Mouse (Mus musculus) MEL (cell line): ENCODE data around the gene Boc. TPM values are rescaled to one million over a fixed set of nuclear protein-coding genes. Genes with fewer than 3 reads are reported as not detected.

Experiments
- DNase-seq: peaks from one replicate; pipeline ENCODE4 v3.0.0; 2011; ENCODE audit warnings: low read depth, low spot score
- H3K27ac ChIP-seq: 2 replicates; pipeline ENCODE4 v1.5.1; 2012; ENCODE audit warnings: low read depth, mild to moderate bottlenecking, control low read depth, low read length, moderate library complexity; ENCODE audit not compliant: control insufficient read depth
- H3K27me3 ChIP-seq, 2 experiments: fragments of 150-350 bp in 1 of 2; sonication (generic) in 1 of 2; 2 replicates each; pipeline ENCODE4 v1.6.1; 2012; ENCODE audit warnings: low read length in 2 of 2, mild to moderate bottlenecking in 2 of 2, improper control_type of control experiment in 1 of 2, moderate library complexity in 1 of 2; ENCODE audit not compliant: insufficient read depth in 2 of 2, control insufficient read depth in 1 of 2
- H3K36me3 ChIP-seq, 2 experiments: 2 replicates each; pipeline ENCODE4 v1.6.1; 2012 to 2014; ENCODE audit warnings: low read length in 2 of 2, improper control_type of control experiment in 1 of 2, inconsistent platforms in 1 of 2, mild to moderate bottlenecking in 1 of 2; ENCODE audit not compliant: insufficient read depth in 2 of 2, control insufficient read depth in 1 of 2
- H3K4me1 ChIP-seq, 2 experiments: fragments of 150-350 bp in 1 of 2; sonication (generic) in 1 of 2; 2 replicates each; pipeline ENCODE4 v1.6.1; 2012; ENCODE audit warnings: low read length in 2 of 2, improper control_type of control experiment in 1 of 2, mild to moderate bottlenecking in 1 of 2; ENCODE audit not compliant: insufficient read depth in 2 of 2, control insufficient read depth in 1 of 2
- H3K4me3 ChIP-seq, 2 experiments: fragments of 150-350 bp in 1 of 2; sonication (generic) in 1 of 2; 2 replicates each; pipeline ENCODE4 v1.5.1; 2012; ENCODE audit warnings: low read depth in 2 of 2, low read length in 2 of 2, mild to moderate bottlenecking in 2 of 2, moderate library complexity in 2 of 2, control low read depth in 1 of 2, improper control_type of control experiment in 1 of 2; ENCODE audit not compliant: control insufficient read depth in 1 of 2, insufficient read depth in 1 of 2
- H3K79me2 ChIP-seq: 2 replicates; pipeline ENCODE4 v1.6.1; 2012; ENCODE audit warnings: mild to moderate bottlenecking, low read length, moderate library complexity; ENCODE audit not compliant: control insufficient read depth, poor library complexity, insufficient read depth
- H3K9ac ChIP-seq: 2 replicates; pipeline ENCODE4 v1.6.1; 2012; ENCODE audit warnings: low read depth, mild to moderate bottlenecking, control low read depth, low read length, moderate library complexity; ENCODE audit not compliant: control insufficient read depth, poor library complexity, severe bottlenecking
- H3K9me3 ChIP-seq: fragments of 150-350 bp; sonication (generic); replicated peaks from 2 replicates; pipeline ENCODE4 v1.6.1; 2012; ENCODE audit warnings: mild to moderate bottlenecking, low read length, improper control_type of control experiment, moderate library complexity; ENCODE audit not compliant: insufficient read depth
- EP300 ChIP-seq, 2 experiments: IDR thresholded peaks; 2 replicates each; pipeline ENCODE4 v1.6.1; 2011; ENCODE audit warnings: improper control_type of control experiment in 2 of 2, low read length in 2 of 2, low read depth in 1 of 2, mild to moderate bottlenecking in 1 of 2
- GABPA ChIP-seq: IDR thresholded peaks from 2 replicates; pipeline ENCODE4 v1.6.1; 2012; ENCODE audit warnings: low read depth, mild to moderate bottlenecking, inconsistent platforms, low read length, improper control_type of control experiment, moderate library complexity
- MAX ChIP-seq: IDR thresholded peaks from 2 replicates; pipeline ENCODE4 v1.6.1; 2011; ENCODE audit warnings: low read length, improper control_type of control experiment
- MAZ ChIP-seq: IDR thresholded peaks from 2 replicates; pipeline ENCODE4 v1.6.1; 2012; ENCODE audit warnings: low read depth, mild to moderate bottlenecking, inconsistent platforms, low read length, improper control_type of control experiment
- MEF2A ChIP-seq: IDR thresholded peaks from 2 replicates; pipeline ENCODE4 v1.6.1; 2014; ENCODE audit warnings: low read depth, mild to moderate bottlenecking, inconsistent platforms, low read length, improper control_type of control experiment; ENCODE audit not compliant: poor library complexity, insufficient replicate concordance, severe bottlenecking; ENCODE audit errors: extremely low read depth
- MXI1 ChIP-seq: IDR thresholded peaks from 2 replicates; pipeline ENCODE4 v1.6.1; 2011; ENCODE audit warnings: mild to moderate bottlenecking, low read depth, low read length, improper control_type of control experiment
- NELFE ChIP-seq: IDR thresholded peaks from 2 replicates; pipeline ENCODE4 v1.6.1; 2011; ENCODE audit warnings: low read depth, low read length, improper control_type of control experiment
- NRF1 ChIP-seq: IDR thresholded peaks from 2 replicates; pipeline ENCODE4 v1.6.1; 2014; ENCODE audit warnings: low read depth, mild to moderate bottlenecking, inconsistent platforms, low read length, improper control_type of control experiment, moderate library complexity; ENCODE audit not compliant: poor library complexity, insufficient read depth, severe bottlenecking
- POLR2AphosphoS2 ChIP-seq: IDR thresholded peaks from 2 replicates; pipeline ENCODE4 v1.6.1; 2011; ENCODE audit warnings: low read length, improper control_type of control experiment
- POLR2AphosphoS5 ChIP-seq: IDR thresholded peaks from 2 replicates; pipeline ENCODE4 v1.6.1; 2012; ENCODE audit warnings: low read depth, borderline replicate concordance, mild to moderate bottlenecking, inconsistent platforms, low read length, moderate library complexity, mixed read lengths
- RCOR1 ChIP-seq: IDR thresholded peaks from 2 replicates; pipeline ENCODE4 v1.6.1; 2012; ENCODE audit warnings: low read depth, mild to moderate bottlenecking, inconsistent platforms, low read length, improper control_type of control experiment
- SMC3 ChIP-seq: IDR thresholded peaks from 2 replicates; pipeline ENCODE4 v1.6.1; 2011; ENCODE audit warnings: low read depth, low read length, improper control_type of control experiment
- TAL1 ChIP-seq: IDR thresholded peaks from 2 replicates; pipeline ENCODE4 v1.6.1; 2012; ENCODE audit warnings: mild to moderate bottlenecking, inconsistent platforms, low read length, moderate library complexity, mixed read lengths
- USF2 ChIP-seq, 2 experiments: IDR thresholded peaks; 2 replicates each; pipeline ENCODE4 v1.6.1; 2011 to 2012; ENCODE audit warnings: improper control_type of control experiment in 2 of 2, low read length in 2 of 2, borderline replicate concordance in 1 of 2, inconsistent platforms in 1 of 2, low read depth in 1 of 2, mild to moderate bottlenecking in 1 of 2; ENCODE audit not compliant: insufficient read depth in 1 of 2
- ZC3H11A ChIP-seq: IDR thresholded peaks from 2 replicates; pipeline ENCODE4 v1.6.1; 2012; ENCODE audit warnings: low read depth, mild to moderate bottlenecking, inconsistent platforms, low read length, improper control_type of control experiment
- polyA plus RNA-seq, 2 experiments: library from polyadenylated mRNA; stranded (reverse) in 1 of 2; unstranded in 1 of 2; fragments of >175 nt in 1 of 2; fragments of >200 nt in 1 of 2; gene quantifications; 2 replicates each; pipeline versions ENCODE4 v1.2.1 to v1.2.4; 2012; ENCODE audit warnings: low replicate concordance in 2 of 2, low read depth in 1 of 2; ENCODE audit not compliant: insufficient read length in 2 of 2, insufficient read depth in 1 of 2, missing spikeins in 1 of 2
- total RNA-seq: library from RNA; depleted of rRNA; stranded (reverse); fragments of 300-350 nt; gene quantifications from 2 replicates; pipeline ENCODE4 v1.2.3, GENCODE M21; 2012

The Boc gene
- total and polyA plus RNA-seq, 3 experiments = not detected

GRCm38 (mm10) chr16:44508025-44508424 lies 50.7 kb downstream of the Boc start:
- no peak overlapping the region for H3K27ac ChIP-seq
- no peaks in the 10 kb centered on the region for H3K27me3 ChIP-seq
- no peak for DNase-seq
- no peak for TF ChIP-seq EP300 (IDR thresholded peaks at IDR 0.05; ENCODE audit: low read depth in 1 of 2, low read length in 2 of 2)
- no peak for TF ChIP-seq MAZ
- no peak for TF ChIP-seq MEF2A
- no peak for TF ChIP-seq TAL1
- TF ChIP-seq GABPA = no peak
- TF ChIP-seq NRF1 = no peak
- no peak for TF ChIP-seq RCOR1
- no peak overlapping the region for H3K4me3 ChIP-seq
- no peak overlapping the region for H3K9ac ChIP-seq
- H3K9me3 ChIP-seq = no peaks in the 10 kb centered on the region
- no peaks in the 10 kb centered on the region for H3K4me1 ChIP-seq
- no peaks in the 10 kb centered on the region for H3K79me2 ChIP-seq
- no peaks in the 10 kb centered on the region for H3K36me3 ChIP-seq

GRCm38 (mm10) chr16:44507027-44507929 lies 51.4 kb downstream of the Boc start:
- Histone ChIP-seq H3K4me3 (no peak overlapping the region), H3K36me3 (no peaks in the 10 kb centered on the region), H3K27me3 (no peaks in the 10 kb centered on the region), H3K4me1 (no peaks in the 10 kb centered on the region), H3K79me2 (no peaks in the 10 kb centered on the region), H3K9ac (no peak overlapping the region), H3K27ac (no peak overlapping the region), H3K9me3 (no peaks in the 10 kb centered on the region)
- TF ChIP-seq MAX = no peak
- no peak for TF ChIP-seq MAZ
- TF ChIP-seq NELFE = no peak
- no peak for TF ChIP-seq POLR2AphosphoS5
- TF ChIP-seq MXI1 = no peak
- TF ChIP-seq SMC3 = no peak
- no peak for TF ChIP-seq ZC3H11A
- TF ChIP-seq USF2 (IDR thresholded peaks at IDR 0.05; ENCODE audit: borderline replicate concordance in 1 of 2, insufficient read depth in 1 of 2, low read depth in 1 of 2, low read length in 2 of 2) = no peak
- no peak for TF ChIP-seq POLR2AphosphoS2
- DNase-seq = no peak
